Mouse (Mus musculus) adrenal gland (tissue): ENCODE results near the gene Il6st.

Experiments used
- intact Hi-C: fragments of 180-260 bp; cut with DNase I; formaldehyde crosslinking; loops from one replicate; pipeline ENCODE4 v1.15.1; 2025

Il6st gene

DNA sequence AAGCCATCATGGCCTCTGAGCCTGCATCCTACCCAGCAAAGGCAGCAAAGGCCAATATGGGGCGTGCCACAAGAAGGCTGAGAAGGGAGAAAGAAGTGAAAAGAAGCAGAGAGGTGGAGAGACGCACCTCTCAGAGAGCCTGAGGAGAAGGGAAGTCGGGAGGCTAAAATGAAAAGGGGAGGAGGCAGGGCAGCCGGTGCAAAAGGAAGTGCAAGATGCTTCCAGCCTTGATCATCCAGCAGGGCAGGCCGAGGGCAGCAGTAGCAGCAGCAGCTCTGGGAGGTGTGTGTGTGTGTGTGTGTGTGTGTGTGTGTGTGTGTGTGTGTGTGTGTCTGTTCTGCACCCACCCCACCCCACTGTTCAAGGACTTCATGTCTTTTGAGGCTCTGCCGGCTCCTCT, 58.4 kb downstream of the Il6st start:
- intact Hi-C loops = no loop called here

DNA sequence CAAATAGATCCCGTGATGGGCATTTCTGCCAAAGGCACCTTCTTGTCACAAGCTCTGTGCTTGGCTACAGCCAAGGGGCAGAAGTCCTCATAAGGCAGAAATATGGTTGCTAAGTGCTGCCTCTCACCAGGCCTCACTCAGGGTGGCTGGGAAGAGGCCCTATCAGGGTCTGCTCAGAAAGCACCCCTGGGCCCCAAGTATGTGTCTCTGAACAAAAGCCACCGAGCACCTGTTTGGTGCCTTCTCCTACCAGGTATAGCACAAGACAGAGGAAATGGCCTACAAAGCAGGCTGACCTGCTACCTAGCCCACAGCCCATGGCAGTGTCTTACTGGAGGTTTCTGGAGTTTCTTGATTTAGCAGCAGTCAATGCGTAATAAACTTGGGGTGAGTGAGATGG, 59.0 kb downstream of the Il6st start:
- intact Hi-C loops = no loop called here

DNA sequence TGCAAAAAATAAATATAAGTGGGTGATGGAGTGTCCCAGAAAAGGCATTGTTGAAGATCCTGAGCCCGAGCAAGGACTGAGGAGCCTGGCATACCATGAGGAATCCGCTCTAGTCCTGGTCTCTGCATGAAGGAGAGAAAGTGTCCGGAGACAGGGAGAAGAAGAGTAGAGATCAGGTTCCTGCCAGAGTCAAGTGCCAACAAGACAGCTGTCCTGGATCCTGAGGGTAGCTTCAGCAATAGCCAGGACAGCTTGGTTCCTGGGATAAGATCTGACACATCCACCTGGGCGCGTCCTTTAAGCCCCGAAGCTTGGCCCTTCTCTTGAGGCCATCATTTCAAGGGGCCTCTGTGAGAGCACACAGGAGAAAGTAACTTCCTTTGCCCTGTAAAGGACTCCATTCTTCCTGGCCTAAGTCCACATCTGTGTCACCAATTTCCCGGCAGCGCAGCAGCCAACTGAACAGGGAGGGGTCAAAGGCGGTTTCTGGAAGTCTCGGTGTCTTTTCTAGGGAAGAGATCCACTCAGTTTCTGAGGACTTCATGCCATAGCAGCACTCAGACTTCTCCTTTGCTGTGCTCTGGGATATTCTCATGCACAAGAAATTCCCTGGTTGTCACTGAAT, 59.6 kb downstream of the Il6st start:
- intact Hi-C loops = no loop called here

DNA sequence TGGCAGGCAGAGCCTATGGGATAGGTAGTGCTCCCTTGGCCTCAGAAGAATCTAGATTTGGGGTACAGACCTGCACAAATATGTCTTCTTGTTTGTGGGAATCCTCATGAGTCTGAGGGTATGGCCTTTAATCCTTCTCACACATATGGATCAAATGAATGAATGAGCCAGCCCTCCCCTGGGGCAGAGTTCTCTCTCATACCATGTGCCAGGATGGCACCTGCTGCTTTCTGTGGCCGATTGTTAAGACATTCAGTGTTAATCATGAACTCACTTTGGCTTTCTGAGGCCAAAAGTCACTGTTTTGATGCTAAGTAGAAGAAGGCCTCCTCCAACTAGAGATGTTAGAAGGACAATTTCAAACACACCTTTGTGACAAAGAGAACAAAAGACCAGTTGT, 63.3 kb downstream of the Il6st start:
- intact Hi-C loops = no loop called here

DNA sequence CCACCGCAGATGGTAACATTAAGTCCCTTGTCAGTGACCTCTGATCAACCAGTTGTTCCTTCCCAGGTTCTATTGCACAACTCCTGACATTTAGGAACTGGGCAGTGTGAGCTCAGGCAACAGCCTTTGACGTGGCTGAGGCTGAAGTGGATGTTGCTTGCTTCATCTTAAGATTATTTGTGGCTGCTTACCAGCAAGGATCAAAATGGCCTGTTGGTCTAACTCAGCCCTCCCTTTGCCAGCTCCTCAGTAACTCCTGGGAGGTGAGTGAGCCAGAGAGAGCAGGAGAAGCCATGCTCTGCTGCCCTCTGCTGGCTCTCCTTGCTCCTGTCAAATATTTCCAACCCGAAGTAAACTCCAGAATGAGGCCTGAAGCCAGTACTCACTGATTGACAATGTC, 66.0 kb downstream of the Il6st start:
- intact Hi-C loops = no loop called here

DNA sequence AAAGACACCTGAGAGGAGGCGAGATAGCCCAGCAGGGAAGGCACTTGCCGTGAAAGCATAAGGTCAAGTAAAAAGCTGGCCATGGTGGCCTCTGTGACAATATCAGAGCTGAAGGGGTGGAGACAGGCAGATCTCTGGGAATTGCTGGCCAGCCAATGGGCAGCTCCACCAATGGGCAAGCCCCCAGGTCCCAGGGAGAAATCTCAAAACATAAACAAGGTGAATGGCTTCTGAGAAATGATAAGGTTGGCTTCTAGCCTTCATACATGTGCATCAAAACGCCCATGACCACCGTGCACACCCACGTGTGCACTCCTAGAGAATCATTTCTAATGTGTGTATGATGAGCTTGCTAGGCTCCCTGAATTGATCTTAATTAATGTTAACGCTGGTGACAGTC, 68.4 kb downstream of the Il6st start:
- intact Hi-C loops = no loop called here

DNA sequence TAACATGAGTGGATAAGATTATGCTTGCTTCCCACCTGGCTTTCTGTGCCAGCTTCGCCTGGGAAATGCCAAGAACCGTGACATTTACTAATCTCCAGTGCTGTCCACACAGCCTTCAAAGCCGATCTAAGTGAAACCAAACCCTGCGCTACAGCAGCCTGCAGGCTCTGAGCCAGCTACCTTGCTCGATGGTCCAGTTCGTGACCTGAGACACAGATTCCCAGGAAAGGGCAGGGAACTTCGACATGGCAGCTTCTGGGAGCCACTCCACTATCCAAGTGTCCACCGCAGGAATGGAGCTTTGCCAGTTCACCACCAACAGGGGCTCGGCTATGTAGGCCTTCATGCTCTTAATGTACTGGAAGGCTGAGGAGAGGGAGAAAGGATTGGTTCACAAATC, 69.7 kb downstream of the Il6st start:
- intact Hi-C loops = no loop called here

DNA sequence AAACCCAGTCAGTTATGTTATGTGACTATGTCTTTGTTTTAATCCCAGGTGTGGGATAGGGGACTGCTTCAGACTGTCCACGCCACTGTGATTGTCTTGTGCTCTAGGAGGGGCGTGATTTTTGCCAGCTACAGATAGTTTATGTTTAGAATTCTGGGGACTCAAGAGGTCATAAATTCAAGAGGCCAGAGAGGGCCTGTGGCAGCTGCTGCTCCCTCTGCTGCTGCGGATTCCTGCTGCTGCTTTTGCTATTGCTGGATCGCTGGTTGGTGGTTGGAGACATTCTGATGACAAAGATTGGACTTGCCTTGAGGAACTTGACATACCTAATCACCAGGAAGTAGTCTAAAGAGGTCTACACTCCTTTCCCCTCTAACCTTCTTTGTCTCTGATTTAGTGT, 72.7 kb downstream of the Il6st start:
- intact Hi-C loops = no loop called here

DNA sequence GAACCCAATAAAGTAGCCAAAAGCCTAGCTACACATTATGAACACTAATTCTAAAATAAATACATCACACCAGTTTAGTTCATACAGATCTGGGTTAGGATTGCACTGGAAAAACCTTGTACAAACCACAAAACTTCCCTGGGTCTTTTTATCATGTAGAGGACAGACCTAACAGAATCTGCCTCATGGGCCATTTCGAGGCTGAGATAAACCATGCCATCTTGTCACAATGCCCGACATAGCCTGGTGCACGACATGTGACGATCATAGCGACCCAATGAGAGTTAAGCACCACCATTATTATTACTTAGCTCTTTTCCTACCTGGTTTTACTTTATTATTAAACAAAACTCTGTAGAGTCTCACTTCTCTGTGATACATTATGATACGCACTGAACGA, 73.2 kb downstream of the Il6st start:
- intact Hi-C loops = no loop called here

DNA sequence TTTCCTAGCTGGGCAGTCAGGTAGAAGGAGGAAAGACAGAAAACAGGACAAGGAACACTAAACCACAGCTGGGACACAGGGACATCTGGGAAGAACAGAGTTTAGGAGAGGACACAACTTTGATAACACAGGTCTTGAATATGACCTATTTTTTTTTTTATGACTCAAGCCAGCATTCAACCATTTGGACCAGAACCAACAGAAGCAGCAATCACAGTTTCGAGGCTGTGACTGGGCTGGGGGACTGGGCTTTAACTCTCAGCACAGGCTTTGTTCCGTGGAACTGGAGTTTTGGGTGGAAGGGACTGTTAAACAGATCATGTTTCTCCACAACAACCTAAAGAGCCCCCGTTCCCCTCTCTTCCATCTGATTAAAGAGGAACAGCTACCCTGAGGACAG, 76.7 kb downstream of the Il6st start:
- intact Hi-C loops = loop anchor here (10.0 kb wide), 1 partner anchor 104 kb away; no protein-coding TSS in a partner anchor

DNA sequence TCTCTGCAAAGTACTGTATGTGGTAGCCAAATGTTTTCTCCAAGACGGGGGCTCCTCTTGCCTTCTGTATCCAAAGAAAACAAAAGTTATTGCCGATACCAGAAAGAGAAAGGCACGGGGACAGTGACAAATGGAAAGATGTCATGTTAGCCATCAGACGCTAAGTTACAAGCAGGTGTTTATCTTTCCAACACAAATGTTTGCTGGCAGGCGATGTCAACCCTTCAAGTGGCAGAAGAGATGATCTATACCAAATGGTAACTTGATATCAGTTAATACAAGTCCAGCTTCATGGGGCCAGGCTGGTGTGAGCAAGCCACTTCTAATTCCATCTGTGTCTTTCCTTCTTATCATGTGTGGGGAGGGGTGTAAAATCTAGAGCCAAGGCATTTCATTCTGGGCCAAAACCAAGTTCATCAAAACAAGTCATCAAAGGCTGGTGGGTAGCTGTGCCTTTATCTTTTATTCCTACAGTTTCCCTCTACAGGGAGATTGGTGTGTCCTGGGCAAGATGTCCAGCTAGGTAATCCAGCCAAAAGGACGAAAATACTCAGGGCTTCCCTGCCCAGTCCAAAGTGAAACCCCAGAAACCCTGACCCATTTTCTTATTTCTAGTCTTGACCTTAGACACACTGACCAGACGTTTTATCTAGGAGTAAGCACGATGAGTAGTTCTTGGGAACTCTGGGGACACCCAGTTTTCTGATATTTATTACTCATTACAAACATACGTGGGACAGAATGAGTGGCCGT, 77.5 kb downstream of the Il6st start:
- intact Hi-C loops = loop anchor here (10.0 kb wide), 1 partner anchor 103 kb away; no protein-coding TSS in a partner anchor

DNA sequence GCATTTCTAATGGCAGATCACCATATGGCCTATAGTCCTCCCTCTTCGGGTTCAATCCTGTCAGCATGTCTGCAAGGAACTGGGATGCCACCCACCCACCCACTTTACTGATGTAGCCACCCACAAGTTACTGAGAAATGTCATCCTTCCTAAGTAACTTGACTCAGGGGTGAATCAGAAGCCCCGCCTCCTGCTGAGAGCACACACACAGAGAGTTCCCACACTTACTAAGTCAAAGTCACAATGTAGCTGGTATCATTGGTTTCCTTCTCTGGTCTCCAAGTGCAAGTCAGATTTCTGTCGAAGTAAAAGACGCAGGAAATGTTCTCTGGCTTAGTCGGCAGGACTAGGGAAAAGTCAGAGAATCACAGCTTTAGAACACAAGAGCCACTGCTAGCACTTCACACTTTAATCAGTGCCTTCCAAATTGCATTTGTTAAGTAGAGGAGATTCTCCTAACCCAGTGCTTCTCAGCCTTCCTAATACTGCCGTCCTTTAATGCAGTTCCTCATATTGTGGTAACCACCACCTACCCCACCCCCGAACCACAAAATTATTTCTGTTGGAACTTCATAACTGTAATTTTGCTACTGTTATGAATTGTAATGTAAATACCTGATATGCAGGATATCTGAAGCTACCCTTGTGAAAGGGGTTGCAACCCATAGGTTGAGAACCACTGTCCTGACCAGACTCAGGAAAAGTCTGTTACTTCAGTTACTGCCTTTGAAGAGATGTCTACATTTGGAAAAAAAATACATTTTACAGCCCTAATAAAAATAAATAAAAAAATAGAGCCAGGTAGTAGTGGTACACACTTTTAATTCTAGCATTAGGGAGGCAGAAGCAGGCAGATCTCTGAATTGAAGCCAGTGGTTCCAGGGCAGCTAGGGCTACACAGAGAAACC, 88.0 kb downstream of the Il6st start:
- intact Hi-C loops = no loop called here

DNA sequence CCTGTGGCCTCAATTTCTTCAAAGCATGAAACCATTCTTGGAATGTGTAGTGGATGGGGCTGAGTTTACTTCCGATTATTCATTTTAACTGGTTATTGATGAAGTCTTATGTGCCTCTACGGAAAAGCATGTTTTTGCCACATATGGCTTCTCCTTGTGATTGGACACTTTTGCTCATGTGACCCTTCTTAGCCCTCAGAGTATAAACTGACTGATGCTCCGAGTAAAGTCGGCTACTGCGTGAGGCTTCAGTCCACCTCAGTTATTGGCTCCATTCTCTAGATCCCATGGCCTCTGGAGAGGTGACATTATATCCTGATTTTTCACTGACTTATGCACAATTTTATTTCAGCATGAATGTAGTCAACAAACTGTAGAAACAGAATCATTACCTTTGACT, 89.4 kb downstream of the Il6st start:
- intact Hi-C loops = no loop called here

DNA sequence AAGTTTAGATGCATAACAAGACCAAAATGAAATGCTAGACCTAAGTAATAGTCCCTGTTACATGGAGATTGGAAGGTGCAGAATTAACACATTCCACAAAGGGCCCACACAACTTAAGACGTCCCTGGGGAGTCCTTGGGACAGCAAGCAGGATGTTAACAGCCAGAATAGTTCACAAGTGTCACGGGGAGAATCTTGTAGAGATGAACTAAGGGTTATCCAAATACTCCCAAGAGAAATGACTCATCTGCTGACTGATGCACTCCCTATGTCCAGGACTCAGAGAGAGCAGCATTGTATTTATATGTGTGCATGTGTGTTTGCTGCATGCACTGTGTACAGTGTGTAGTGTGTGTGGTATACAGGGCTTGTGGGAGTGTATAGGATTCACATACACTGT, 92.6 kb downstream of the Il6st start:
- intact Hi-C loops = no loop called here
